Mouse (Mus musculus) megakaryocyte-erythroid progenitor cell, adult 5-6 weeks (primary cell): ENCODE data around the gene Cdkal1. TPM values are rescaled to one million over a fixed set of nuclear protein-coding genes. Genes with fewer than 3 reads are reported as not detected.

Experiments
- ATAC-seq: replicated peaks from 2 replicates; pipeline ENCODE4 v1.8.0; 2016; ENCODE audit warnings: mild to moderate bottlenecking, inconsistent platforms; ENCODE audit not compliant: severe bottlenecking, poor library complexity, low FRiP score, low TSS enrichment
- total RNA-seq, 2 experiments: library from RNA; stranded (forward) in 1 of 2; stranded (reverse) in 1 of 2; fragments of 200-1000, 215-1000 nt in 1 of 2; fragments of >200 nt in 1 of 2; fragmentation: Nextera tagmentation in 1 of 2; gene quantifications; 2 replicates each; pipeline ENCODE4 v1.2.3; 2014 to 2017

The Cdkal1 gene
- total RNA-seq, 2 experiments from 2014 or later, result 18.8 to 21.4 TPM

DNA sequence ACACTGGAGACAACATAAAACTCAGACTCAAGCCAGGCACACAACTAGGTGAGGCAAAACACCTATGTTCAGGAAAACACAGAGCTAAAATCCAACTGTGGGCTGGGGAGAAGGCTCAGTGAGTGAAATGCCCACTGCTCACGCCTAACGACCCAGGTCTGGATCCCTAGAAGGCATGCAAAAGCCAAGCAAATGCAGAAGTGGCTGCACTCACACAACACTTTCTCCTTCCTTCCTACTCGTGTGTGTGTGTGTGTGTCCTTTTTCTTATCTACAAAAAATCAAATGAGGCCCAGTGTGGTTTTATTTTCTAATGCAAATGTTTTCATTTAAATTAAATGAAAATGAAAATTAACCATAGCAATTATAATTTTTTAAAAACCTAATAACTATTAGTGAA, 82.5 kb downstream of the Cdkal1 start:
- no peak for ATAC-seq

DNA sequence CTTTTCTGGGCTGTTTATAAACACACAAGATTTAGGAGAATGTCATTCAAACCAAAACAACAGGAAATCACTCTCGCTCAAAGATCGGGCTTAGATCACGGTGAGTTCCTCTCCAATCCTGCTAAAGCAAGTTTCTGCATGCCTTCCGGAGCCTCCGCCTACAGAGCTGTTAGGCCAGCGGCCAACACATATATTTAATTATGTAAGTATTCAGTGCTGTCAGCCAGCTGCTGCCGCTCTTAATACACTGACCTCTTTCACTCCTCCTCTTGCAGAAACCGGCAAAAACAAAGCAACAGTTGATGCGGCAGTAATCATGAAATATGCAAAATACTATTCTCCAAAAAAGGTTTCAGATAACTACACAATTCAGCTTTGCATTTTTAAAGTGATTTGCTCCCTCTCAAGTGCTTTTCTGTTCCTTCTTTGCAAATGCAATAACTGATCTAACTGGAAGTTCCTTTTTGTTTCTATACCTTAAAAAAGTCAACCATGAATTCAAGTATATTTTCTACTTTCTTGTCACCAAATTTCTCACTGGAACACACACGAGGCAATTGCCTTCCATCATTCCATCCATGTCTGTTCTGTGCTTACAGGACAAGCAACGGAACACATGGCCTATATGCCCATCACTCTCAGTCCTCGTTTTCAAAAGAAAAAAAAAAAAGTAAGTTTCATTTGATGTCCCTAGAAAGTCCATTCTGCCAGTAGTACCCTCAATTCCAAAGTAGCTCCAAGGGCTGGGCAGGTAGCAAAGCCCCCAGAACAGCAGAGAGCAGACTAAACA, 85.6 kb downstream of the Cdkal1 start:
- ATAC-seq, result peak; percentile 43; the same call in 1 of the 2 replicates

DNA sequence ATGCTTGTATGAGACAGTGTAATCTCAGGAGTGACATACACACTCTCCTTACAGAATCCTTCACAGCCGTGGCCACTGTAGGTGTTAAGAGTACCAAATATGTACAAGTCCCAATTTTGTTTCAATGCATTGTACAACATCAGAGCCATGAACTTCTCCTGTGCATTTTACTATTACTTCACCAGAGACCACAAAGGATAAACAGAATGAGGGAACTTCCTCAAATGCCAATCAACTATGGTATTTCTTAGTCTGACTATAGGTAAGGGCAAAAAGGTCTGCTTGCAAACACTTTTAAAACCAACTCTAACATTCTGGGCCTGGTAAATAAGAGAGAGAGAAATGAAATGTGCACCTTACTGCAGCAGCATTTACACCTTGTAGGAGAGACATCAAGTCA, 87.4 kb downstream of the Cdkal1 start:
- no peak for ATAC-seq

DNA sequence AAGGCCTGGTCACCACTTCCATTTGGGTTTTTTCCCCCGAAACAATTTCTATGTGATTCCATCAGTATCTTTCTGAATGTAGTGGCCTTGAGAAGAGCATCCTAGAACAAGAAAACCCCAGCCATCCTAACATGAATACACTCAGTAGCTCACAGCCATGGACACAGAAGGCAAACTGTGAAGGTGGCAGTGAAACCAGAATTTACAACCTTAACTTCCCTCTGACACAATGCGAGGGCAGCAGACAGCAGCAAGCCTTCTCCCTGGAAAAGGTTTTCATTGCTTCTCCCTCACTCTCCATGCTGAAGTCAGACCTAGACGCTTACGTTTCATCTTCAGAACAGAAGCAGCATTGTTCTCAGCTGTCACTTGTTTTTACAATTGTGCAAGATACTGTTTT, 87.9 kb downstream of the Cdkal1 start:
- ATAC-seq, result no peak

DNA sequence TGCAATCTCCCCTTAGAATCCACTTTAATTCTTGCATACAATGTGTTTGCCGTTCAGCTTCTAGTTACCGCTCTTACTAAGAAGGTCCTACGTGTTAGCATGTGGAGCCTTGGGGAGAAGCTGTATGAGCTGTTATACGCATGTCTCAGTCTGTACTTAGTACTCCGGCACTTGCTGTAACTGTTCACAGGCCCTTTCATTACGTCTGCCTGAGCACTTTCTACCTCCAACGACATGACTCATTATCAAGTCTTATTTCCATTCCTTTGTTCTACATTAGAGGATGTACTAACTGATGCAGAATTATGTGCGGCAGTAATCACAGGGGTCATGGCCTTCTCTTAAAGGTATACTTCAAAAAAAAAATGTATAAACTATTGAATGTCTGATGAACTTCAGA, 89.1 kb downstream of the Cdkal1 start:
- ATAC-seq, result no peak

GRCm38 (mm10) chr13:29765296-29765695, 90.2 kb downstream of the Cdkal1 start:
- no peak for ATAC-seq

- ATAC-seq, result no peak
Observed at GRCm38 (mm10) chr13:29759691-29760467, 95.6 kb downstream of the Cdkal1 start.

DNA sequence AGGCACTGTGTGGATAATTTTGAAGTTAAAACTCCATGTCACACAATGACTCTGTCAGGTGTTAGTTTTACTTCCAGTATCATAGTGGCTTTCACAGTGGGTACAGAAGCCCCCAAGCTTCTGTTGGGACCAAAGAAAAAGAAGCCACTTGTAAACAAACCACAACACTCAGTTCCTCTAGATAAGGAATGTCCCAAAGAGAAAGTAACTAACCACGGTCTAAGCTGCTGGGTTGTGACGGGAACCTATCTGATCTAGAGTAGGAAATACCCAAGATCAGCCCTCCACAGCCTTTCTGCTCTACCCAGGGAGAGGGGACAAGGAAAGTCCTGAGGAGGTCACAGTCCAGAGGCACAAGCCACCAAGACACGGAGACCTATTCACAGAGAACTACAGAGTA, 99.4 kb downstream of the Cdkal1 start:
- peak; percentile 90 for ATAC-seq

GRCm38 (mm10) chr13:29753254-29753653, 102.2 kb downstream of the Cdkal1 start:
- no peak for ATAC-seq

DNA sequence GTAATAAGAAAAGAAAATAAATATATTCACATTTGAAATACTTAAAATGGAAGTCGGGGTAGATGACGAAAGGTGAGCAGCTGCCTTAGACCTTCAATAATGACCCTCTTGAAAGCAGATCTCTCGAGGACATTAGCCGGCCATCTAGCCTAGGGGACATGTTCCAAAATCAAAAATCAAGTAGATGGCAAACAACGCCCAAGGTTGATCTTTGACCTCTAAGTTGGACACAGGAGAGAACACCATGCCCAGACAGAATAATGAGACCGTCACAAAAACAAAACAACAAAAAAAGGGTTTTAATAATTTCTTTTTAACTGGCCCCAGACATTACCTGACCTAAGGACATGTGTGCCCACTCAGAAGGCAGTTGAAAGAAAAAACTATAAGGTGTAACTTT, 103.4 kb downstream of the Cdkal1 start:
- ATAC-seq, result no peak

DNA sequence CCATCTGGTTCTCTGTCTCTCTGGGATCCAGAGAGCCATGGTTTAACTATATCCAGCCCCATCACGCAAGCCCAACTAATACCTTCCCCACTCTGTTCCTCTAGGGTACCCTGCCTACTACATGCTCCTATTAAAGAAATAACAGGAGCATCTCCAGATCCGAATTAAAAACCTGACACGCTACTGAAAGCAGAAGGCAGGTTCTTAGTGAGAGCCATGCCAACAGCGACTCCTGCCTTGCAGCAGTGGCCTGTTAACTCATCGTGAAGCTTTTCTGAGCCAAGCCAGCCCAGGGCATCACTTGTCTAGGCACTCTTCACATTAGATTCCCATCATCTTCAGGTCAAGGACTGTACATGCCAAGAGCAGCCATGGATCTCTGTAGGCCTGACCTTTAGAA, 104.3 kb downstream of the Cdkal1 start:
- no peak for ATAC-seq

DNA sequence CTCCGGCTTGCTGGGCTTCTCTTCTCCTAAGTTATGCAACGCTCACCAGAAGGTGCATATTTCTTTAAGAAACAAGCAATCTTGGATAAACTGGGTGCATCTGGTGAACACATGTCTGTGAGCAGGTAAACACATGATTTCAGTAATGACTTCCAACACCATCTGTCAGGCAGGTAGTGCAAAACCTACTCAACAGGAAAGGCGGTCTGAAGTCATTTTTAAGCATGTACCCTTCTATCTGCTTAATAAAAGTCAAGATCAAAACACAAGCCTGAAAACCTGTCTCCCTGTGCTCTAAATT, 108.2 kb downstream of the Cdkal1 start:
- ATAC-seq, result no peak

GRCm38 (mm10) chr13:29746501-29747346, 108.8 kb downstream of the Cdkal1 start:
- no peak for ATAC-seq

GRCm38 (mm10) chr13:29745073-29745472, 110.4 kb downstream of the Cdkal1 start:
- ATAC-seq, result no peak

- ATAC-seq, result 0 out of 2 replicates have a peak, but pooled peaks have one; percentile 53
Observed at GRCm38 (mm10) chr13:29744188-29744587, 111.3 kb downstream of the Cdkal1 start.

DNA sequence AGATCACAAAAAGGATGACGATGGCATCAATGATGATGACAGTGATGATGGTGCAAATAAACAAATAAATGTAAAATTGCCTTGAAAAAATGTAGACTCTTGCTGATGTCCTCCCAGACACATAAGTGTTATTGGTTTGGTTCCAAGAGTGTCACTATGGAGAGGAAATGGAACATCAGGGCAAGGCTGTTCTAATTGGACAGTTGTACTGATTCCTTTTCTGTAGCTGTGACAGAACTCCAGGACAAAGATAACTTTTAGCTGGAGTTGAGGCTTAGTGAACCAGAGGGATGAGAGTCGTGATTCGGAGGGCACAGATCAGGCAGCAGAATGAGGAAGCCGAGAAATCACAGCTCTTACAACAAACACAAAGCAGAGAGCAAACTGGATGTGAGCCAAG, 111.7 kb downstream of the Cdkal1 start:
- ATAC-seq, result no peak

DNA sequence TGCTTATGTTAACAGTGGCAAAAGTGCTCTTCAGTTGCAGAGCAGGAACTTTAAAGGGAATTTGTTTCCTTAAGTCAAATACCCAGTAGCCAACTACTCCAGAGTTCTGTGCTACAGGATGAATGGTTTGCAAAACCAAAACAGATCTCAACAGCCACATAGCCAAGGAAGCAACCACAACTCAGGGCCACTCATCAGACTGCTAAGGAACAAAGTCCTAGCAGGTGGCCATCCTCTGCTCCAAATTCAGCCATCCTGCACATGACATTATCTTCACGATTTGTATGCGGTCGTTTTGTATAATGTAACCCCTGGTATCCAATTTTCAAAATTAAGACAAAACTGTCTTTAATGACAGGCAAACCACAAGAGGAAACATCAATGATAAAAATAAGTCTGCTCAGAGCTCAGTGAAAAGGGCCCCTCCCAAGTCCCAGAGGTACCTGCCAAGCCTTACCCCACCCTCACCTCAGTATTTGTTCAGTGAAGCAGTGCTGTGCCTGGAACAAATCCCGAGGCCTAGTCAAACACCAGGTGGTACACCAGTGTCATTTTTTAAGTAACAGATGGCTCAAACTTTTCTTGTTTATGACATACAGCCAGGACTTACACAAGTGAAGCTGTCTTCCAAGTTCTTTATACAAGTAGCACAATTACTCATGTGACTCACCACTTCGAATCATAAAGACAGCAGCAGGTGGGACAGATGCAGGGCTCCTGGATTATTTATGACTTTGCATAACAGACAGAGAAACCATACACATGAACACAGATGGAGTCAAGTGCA, 117.6 kb downstream of the Cdkal1 start:
- ATAC-seq, result peak; percentile 15; the same call in 1 of the 2 replicates

- ATAC-seq, result peak; percentile 49
Observed at GRCm38 (mm10) chr13:29734496-29734895, 121.0 kb downstream of the Cdkal1 start.

DNA sequence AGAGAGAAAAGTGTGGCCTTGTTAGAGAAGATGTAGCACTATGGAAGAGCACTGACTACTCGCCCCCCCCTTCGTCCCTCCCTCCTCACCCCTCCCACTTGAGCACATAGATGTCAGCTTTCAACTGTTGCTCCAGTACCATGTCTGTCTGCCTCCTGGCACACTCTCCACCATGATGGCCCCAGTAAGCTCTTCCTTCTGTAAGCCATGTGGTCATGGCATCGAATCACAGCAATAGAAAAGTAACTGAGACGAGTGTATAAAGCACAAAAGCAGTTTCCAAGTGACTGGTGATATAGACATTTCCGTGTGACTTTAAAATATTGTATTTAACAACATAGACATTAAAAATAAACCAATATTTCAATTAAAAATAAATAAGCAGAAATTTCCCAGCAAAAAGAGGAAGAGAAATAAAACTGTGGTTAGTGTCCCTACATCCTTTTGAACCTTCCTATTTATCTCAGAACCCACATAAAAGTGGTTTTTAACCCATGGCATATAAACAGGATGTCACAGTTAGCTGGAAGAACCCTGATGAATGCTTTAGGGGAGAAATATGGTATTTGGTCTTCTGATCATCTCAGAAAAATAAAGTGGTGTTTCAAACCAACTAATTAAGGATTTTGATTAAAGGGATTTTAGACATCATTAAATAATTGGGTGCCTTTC, 129.2 kb downstream of the Cdkal1 start:
- no peak for ATAC-seq
